Comparison of ENCODE assay signal across 8 mouse cellular contexts in the genomic region with DNA sequence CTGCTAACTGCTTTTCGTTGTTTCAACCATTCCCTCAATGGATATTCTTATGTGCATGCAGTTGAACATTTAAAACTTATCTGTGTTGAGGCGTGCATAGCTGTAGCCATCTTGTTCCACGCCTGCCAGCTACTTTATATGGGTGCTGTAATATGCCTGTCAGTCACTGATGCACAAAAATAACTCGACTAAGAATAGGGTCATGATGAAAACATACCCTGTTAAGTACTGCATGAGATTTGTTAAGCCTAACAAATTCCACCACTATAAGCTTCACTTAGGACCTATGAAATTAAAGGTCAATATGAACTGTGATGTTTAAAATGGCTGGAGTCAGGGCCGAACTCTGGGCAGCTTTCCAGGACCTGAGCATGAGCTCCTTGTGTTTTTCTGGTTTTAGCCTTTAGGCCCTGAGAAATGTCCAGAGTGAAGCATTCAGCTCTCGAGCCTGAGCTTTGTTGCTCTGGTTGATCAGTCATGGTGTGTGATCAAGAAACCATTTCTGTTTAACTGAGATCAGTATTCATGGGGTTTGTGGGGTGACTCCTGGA. TPM values are rescaled to one million over a fixed set of nuclear protein-coding genes. Genes with fewer than 3 reads are reported as not detected.
DNase-seq lines count a peak whose midpoint lies in the region; ATAC-seq and TF ChIP-seq lines count a peak whose summit lies in the region.
"Had no signal": no experiment of that assay in that cellular context is flagged by ENCODE, and none has a peak within 500 bp of the region (broad histone marks: within the 10 kb centered on the region; RNA-seq: fewer than 3 reads in every experiment).

No protein-coding gene starts in this region.

- no peaks in the 10 kb centered on the region for H3K27me3 ChIP-seq in kidney, postnatal 0 days (ENCODE audit: insufficient read depth, low read length)
- no peaks in the 10 kb centered on the region for H3K27me3 ChIP-seq in embryonic facial prominence, embryonic 14.5 days (replicated peaks; ENCODE audit: control insufficient read depth, insufficient read depth, low read length)
- no peaks in the 10 kb centered on the region for H3K27me3 ChIP-seq in limb, embryonic 12.5 days

- WGBS in kidney, postnatal 0 days, result 58% methylated on average over 6 of the region's 6 CpGs
- 66% methylated on average over 6 of the region's 6 CpGs for WGBS in embryonic facial prominence, embryonic 14.5 days
- 83% methylated on average over 6 of the region's 6 CpGs for WGBS in limb, embryonic 12.5 days

- peak overlapping the region; percentile 99; the same call in 1 of the 2 replicates for H3K4me2 ChIP-seq in kidney, postnatal 0 days (ENCODE audit: low read length)
- H3K4me2 ChIP-seq in embryonic facial prominence, embryonic 14.5 days (ENCODE audit: low read depth, low read length), result peak overlapping the region; percentile 86; the same call in 1 of the 2 replicates
- peak overlapping the region; percentile 59 for H3K4me2 ChIP-seq in limb, embryonic 12.5 days

- H3K4me3 ChIP-seq in kidney, postnatal 0 days (replicated peaks; ENCODE audit: low read depth, low read length), result no peak overlapping the region
- H3K4me3 ChIP-seq in embryonic facial prominence, embryonic 14.5 days (ENCODE audit: low read depth, low read length), result peak overlapping the region; percentile 93; the same call in 1 of the 2 replicates
- no peak overlapping the region for H3K4me3 ChIP-seq in limb, embryonic 12.5 days (replicated peaks)

- H3K27ac ChIP-seq in kidney, postnatal 0 days, result no peak overlapping the region
- no peak overlapping the region for H3K27ac ChIP-seq in embryonic facial prominence, embryonic 14.5 days (replicated peaks; ENCODE audit: low read depth, low read length)
- no peak overlapping the region for H3K27ac ChIP-seq in limb, embryonic 12.5 days

- 0 out of 2 replicates have a peak, but pooled peaks cover 7% of the 10 kb centered on the region for H3K4me1 ChIP-seq in kidney, postnatal 0 days (replicated peaks; ENCODE audit: insufficient read depth, low read length)
- peaks cover 24% of the 10 kb centered on the region for H3K4me1 ChIP-seq in embryonic facial prominence, embryonic 14.5 days (ENCODE audit: control insufficient read depth, insufficient read depth, low read length)
- peaks cover 26% of the 10 kb centered on the region for H3K4me1 ChIP-seq in limb, embryonic 12.5 days (replicated peaks)

- no peaks in the 10 kb centered on the region for H3K9me3 ChIP-seq in kidney, postnatal 0 days (replicated peaks; ENCODE audit: low read length)
- H3K9me3 ChIP-seq in embryonic facial prominence, embryonic 14.5 days (ENCODE audit: control insufficient read depth, low read length), result no peaks in the 10 kb centered on the region
- H3K9me3 ChIP-seq in limb, embryonic 12.5 days, result no peaks in the 10 kb centered on the region

- H3K9ac ChIP-seq in kidney, postnatal 0 days (ENCODE audit: low read depth, low read length), result no peak overlapping the region
- no peak overlapping the region for H3K9ac ChIP-seq in embryonic facial prominence, embryonic 14.5 days (ENCODE audit: low read depth, low read length)
- H3K9ac ChIP-seq in limb, embryonic 12.5 days (replicated peaks), result no peak overlapping the region

- H3K36me3 ChIP-seq in kidney, postnatal 0 days (ENCODE audit: insufficient read depth, low read length), result no peaks in the 10 kb centered on the region
- no peaks in the 10 kb centered on the region for H3K36me3 ChIP-seq in embryonic facial prominence, embryonic 14.5 days (ENCODE audit: control insufficient read depth, insufficient read depth, low read length)
- H3K36me3 ChIP-seq in limb, embryonic 12.5 days, result peaks cover under 1% of the 10 kb centered on the region; the same call in 1 of the 2 replicates

- no peak for DNase-seq in kidney, postnatal 0 days (ENCODE audit: low spot score)
- no peak for DNase-seq in kidney, postnatal 36 days
- DNase-seq in adrenal gland, postnatal 14 days, result peak; percentile 18
- no peak for DNase-seq in embryonic facial prominence, embryonic 14.5 days (ENCODE audit: low spot score)
- no peak for DNase-seq in thymus, adult 18-20 months
- DNase-seq in embryo, embryonic 10.5 days (ENCODE audit: low spot score), result no peak

- no peak for ATAC-seq in kidney, postnatal 0 days (replicated peaks; ENCODE audit: low FRiP score, low read depth)
- no peak for ATAC-seq in embryonic facial prominence, embryonic 14.5 days (ENCODE audit: low read depth)
- ATAC-seq in limb, embryonic 12.5 days (ENCODE audit: insufficient number of reproducible peaks, insufficient read depth, low FRiP score, low TSS enrichment, low read depth), result no peak

- TF ChIP-seq CTCF in kidney, postnatal 0 days (IDR thresholded peaks at IDR 0.05; ENCODE audit: low read depth), result no peak

RNA-seq across cellular contexts. Expression of gene Cyp39a1, which starts 2.0 kb away (rescaled TPM):
- polyA plus RNA-seq in kidney, postnatal 0 days (2015; fragmentation: Nextera tagmentation; extraction: Ambion mirVana), result 24.0 and 25.0 TPM in 2 replicates
- total RNA-seq in adrenal gland, postnatal 14 days (2021), result 6.3 and 12.3 TPM in 2 replicates
- polyA plus RNA-seq in embryonic facial prominence, embryonic 14.5 days (2014; fragmentation: Nextera tagmentation; extraction: Ambion mirVana), result 19.6 and 23.3 TPM in 2 replicates
- 29.1 and 30.5 TPM in 2 replicates for polyA plus RNA-seq in limb, embryonic 12.5 days (2016; fragmentation: Nextera tagmentation; extraction: Ambion mirVana)

RNA-seq across cellular contexts. Expression of gene Slc25a27, which starts 2.2 kb away (rescaled TPM):
- polyA plus RNA-seq in kidney, postnatal 0 days (2015; fragmentation: Nextera tagmentation; extraction: Ambion mirVana), result 6.8 and 7.3 TPM in 2 replicates
- 3.1 and 4.6 TPM in 2 replicates for total RNA-seq in adrenal gland, postnatal 14 days (2021)
- polyA plus RNA-seq in embryonic facial prominence, embryonic 14.5 days (2014; fragmentation: Nextera tagmentation; extraction: Ambion mirVana), result 14.8 and 18.1 TPM in 2 replicates
- 49.3 and 55.9 TPM in 2 replicates for polyA plus RNA-seq in limb, embryonic 12.5 days (2016; fragmentation: Nextera tagmentation; extraction: Ambion mirVana)

RNA-seq across cellular contexts. Expression of gene Tdrd6, which starts 39.1 kb away (rescaled TPM):
- 0.26 and 0.58 TPM in 2 replicates for polyA plus RNA-seq in kidney, postnatal 0 days (2015; fragmentation: Nextera tagmentation; extraction: Ambion mirVana)
- not detected in 2 replicates for total RNA-seq in adrenal gland, postnatal 14 days (2021)
- polyA plus RNA-seq in embryonic facial prominence, embryonic 14.5 days (2014; fragmentation: Nextera tagmentation; extraction: Ambion mirVana), result 0.04 TPM in 1 of 2 replicates, not detected in the other
- polyA plus RNA-seq in limb, embryonic 12.5 days (2016; fragmentation: Nextera tagmentation; extraction: Ambion mirVana), result 0.04 TPM in 1 of 2 replicates, not detected in the other
- total RNA-seq: neutrophil, adult 5-6 weeks had no signal
